Mouse (Mus musculus): ENCODE results near the gene Ankrd33. TPM values are rescaled to one million over a fixed set of nuclear protein-coding genes. Genes with fewer than 3 reads are reported as not detected.

The Ankrd33 gene
- polyA plus RNA-seq, 1 experiment = not detected

DNA sequence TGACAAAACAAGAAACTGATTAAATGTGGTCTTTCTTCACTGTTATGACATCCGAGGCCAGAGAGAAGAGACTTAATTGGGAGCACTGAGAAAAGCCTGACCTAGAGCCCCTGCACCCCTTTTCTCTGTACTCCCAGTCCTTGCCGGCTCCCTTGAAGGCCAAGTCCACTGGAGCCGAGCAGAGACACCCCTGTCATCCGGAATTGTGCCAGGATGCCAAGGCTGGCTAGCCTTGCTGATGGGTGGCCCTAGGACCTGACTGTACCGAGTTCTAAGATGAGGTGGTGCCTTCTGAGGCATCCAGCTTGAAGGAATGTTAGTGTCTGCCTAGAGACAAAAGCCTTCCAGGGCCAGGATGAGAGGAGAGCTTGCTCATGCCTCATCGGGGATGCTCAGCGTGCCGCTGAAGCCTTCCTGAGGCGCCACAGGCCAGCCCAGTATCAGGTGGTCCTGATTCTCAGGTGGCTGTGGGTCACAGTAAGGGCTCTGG, 35.5 kb upstream of the Ankrd33 start:
- H3K27ac ChIP-seq (ENCODE audit: control insufficient read depth, insufficient read depth, low read depth, low read length, poor library complexity) = no peak overlapping the region
- WGBS = 81% methylated on average over 9 of the region's 9 CpGs
- no peak overlapping the region for H3K4me3 ChIP-seq (replicated peaks; ENCODE audit: control insufficient read depth, low read depth, low read length)
- H3K4me1 ChIP-seq (ENCODE audit: control insufficient read depth, insufficient read depth, low read length) = no peaks in the 10 kb centered on the region; the same call in 1 of the 2 replicates
- TF ChIP-seq CTCF (IDR thresholded peaks at IDR 0.05; ENCODE audit: control insufficient read depth, insufficient read depth, low read length) (no peak), POLR2A (IDR thresholded peaks at IDR 0.05; ENCODE audit: borderline replicate concordance, control insufficient read depth, low read depth, low read length) (no peak)

DNA sequence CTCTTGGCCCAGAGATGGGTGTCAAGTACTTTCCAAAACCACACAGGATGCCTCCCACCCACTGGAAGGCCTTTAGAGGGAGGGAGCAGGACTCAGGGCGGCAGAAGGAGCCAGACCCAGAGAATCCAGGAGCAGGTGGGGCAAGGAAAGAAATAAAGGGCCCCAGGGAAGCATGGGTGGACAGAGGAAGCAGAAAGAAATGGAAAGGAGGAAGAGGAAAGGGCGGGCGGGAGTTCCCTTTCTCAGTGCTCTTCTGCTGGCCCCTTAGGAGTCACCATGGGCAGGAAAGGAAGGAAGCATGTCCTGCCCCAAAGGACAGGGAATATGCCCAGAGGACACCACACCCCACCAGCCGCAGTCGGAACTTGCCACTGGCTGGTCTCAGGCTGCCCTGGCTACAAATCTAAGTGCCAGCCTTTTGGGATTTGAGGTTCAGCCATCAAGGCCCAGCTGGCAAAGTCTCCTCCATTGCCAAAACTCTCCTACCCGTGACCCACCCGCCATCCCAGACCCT, 34.5 kb upstream of the Ankrd33 start:
- no peak overlapping the region for H3K4me3 ChIP-seq (replicated peaks; ENCODE audit: control insufficient read depth, low read depth, low read length)
- WGBS = 49% methylated on average over 7 of the region's 7 CpGs
- no peaks in the 10 kb centered on the region; the same call in 1 of the 2 replicates for H3K4me1 ChIP-seq (ENCODE audit: control insufficient read depth, insufficient read depth, low read length)
- TF ChIP-seq POLR2A (IDR thresholded peaks at IDR 0.05; ENCODE audit: borderline replicate concordance, control insufficient read depth, low read depth, low read length) = no peak
- no peak overlapping the region for H3K27ac ChIP-seq (ENCODE audit: control insufficient read depth, insufficient read depth, low read depth, low read length, poor library complexity)

DNA sequence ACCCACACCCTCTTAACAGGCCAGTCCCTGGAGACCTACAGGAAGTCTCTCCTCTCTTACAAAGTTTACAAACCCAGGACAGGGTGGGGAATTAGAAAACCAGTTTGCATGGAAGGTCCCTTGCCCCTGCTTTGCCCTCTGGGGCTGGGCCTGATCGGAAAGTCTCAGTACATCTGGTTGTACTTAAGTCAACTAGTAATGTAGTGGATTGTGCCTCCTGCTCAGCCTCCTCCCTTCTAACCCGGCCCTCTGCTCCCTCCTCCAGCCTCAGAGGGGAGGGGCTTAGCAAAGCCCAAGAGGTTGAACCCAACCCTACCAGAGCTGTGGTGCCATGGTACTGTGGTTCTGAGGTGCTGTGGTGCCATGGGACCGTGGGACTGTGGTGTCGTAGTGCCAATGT, 33.3 kb upstream of the Ankrd33 start:
- TF ChIP-seq CTCF (IDR thresholded peaks at IDR 0.05; ENCODE audit: control insufficient read depth, insufficient read depth, low read length) (no peak), POLR2A (IDR thresholded peaks at IDR 0.05; ENCODE audit: borderline replicate concordance, control insufficient read depth, low read depth, low read length) (no peak)
- H3K4me3 ChIP-seq (replicated peaks; ENCODE audit: control insufficient read depth, low read depth, low read length) = no peak overlapping the region
- no peak overlapping the region; the same call in 1 of the 2 replicates for H3K27ac ChIP-seq (ENCODE audit: control insufficient read depth, insufficient read depth, low read depth, low read length, poor library complexity)
- H3K4me1 ChIP-seq (ENCODE audit: control insufficient read depth, insufficient read depth, low read length) = no peaks in the 10 kb centered on the region; the same call in 1 of the 2 replicates
- WGBS = 71% methylated on average over 4 of the region's 4 CpGs

DNA sequence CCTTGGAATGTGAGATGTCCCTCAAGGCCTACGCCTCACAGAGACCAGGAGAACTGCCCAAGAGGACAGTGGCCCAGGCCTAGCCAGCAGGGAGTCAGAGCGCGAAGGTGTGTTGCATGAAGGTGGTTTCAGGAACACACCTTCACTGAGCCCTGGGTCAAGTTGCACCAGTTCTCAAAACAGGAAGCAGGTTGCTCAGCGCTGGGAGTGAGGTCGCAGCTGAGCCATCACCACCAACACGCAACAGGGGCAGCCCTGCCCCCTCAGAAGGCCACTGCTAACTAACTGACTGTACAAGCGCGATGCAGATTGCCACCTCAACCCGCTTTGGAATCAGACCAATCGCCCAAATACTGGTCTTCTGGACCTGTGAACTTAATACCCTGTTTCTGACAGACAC, 31.1 kb upstream of the Ankrd33 start:
- Histone ChIP-seq H3K4me1 (ENCODE audit: control insufficient read depth, insufficient read depth, low read length) (no peaks in the 10 kb centered on the region; the same call in 1 of the 2 replicates), H3K27ac (ENCODE audit: control insufficient read depth, insufficient read depth, low read depth, low read length, poor library complexity) (no peak overlapping the region), H3K4me3 (replicated peaks; ENCODE audit: control insufficient read depth, low read depth, low read length) (no peak overlapping the region)
- 22% methylated on average over 10 of the region's 10 CpGs for WGBS
- TF ChIP-seq CTCF (IDR thresholded peaks at IDR 0.05; ENCODE audit: control insufficient read depth, insufficient read depth, low read length) = no peak
- no peak for TF ChIP-seq POLR2A (IDR thresholded peaks at IDR 0.05; ENCODE audit: borderline replicate concordance, control insufficient read depth, low read depth, low read length)

DNA sequence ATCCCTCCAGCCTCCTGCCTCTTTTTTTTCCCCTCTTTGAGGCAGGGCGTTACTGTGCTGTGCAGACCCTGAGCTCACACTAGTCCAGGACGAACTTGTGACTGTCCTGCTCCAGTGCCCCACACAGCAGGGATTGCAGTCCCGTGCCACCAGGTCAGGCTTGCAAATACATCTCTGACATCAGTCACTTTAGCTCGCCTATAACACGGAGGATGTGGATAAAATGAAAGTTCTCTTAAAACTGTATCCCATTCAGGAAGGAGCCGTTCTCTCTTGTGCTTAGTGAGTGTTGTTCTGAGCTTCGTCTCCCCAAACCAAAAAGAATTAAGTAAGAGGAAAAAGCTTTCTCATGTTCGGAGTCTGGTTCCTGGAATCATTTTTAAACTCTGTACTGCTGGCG, 29.1 kb upstream of the Ankrd33 start:
- WGBS = 53% methylated on average over 9 of the region's 9 CpGs
- no peak overlapping the region for H3K4me3 ChIP-seq (replicated peaks; ENCODE audit: control insufficient read depth, low read depth, low read length)
- no peaks in the 10 kb centered on the region; the same call in 1 of the 2 replicates for H3K4me1 ChIP-seq (ENCODE audit: control insufficient read depth, insufficient read depth, low read length)
- H3K27ac ChIP-seq (ENCODE audit: control insufficient read depth, insufficient read depth, low read depth, low read length, poor library complexity) = no peak overlapping the region
- no peak for TF ChIP-seq CTCF (IDR thresholded peaks at IDR 0.05; ENCODE audit: control insufficient read depth, insufficient read depth, low read length)
- no peak for TF ChIP-seq POLR2A (IDR thresholded peaks at IDR 0.05; ENCODE audit: borderline replicate concordance, control insufficient read depth, low read depth, low read length)

DNA sequence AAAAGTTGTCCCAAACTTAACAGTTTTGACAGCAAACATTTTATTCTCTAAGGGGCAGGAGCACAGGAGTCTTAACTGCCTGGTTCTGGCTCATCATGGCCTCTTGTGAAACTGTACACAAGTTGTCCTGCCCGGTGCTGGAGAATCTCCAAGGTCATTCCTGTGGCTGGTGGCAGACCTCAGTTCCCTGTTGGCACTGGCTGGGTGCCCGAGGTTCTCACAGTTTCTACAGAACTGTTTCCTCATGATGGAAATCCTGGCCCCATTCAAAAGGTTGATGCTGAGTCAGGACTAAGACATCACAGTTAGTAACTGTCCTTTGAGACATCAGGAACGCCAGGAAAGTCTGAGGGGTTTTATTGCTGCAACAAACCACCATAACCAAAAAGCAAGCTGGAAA, 28.6 kb upstream of the Ankrd33 start:
- Histone ChIP-seq H3K27ac (ENCODE audit: control insufficient read depth, insufficient read depth, low read depth, low read length, poor library complexity) (no peak overlapping the region), H3K4me3 (replicated peaks; ENCODE audit: control insufficient read depth, low read depth, low read length) (no peak overlapping the region), H3K4me1 (ENCODE audit: control insufficient read depth, insufficient read depth, low read length) (no peaks in the 10 kb centered on the region; the same call in 1 of the 2 replicates)
- TF ChIP-seq POLR2A (IDR thresholded peaks at IDR 0.05; ENCODE audit: borderline replicate concordance, control insufficient read depth, low read depth, low read length) = no peak
- no peak for TF ChIP-seq CTCF (IDR thresholded peaks at IDR 0.05; ENCODE audit: control insufficient read depth, insufficient read depth, low read length)
- WGBS = 7% methylated on average over 3 of the region's 3 CpGs

DNA sequence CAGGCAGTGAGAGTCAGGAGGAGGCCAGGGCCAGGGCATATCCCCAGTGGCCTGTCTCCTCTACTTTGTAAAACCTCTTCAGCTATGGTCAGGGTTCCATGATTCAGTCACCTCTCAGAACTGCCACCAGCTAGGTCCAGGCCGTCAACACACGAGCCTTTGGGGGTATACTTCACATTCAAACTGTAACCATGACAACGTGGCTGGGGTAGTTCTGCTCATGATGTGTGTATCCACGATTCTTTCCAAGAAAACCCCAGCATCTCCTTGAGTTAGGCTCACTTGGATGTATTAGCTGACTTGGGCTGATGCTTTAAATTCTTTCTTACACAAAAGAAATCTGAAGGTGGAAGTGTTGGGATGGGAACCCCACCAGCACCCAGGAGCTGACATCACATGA, 27.3 kb upstream of the Ankrd33 start:
- H3K4me3 ChIP-seq (replicated peaks; ENCODE audit: control insufficient read depth, low read depth, low read length) = no peak overlapping the region
- no peak overlapping the region for H3K27ac ChIP-seq (ENCODE audit: control insufficient read depth, insufficient read depth, low read depth, low read length, poor library complexity)
- TF ChIP-seq POLR2A (IDR thresholded peaks at IDR 0.05; ENCODE audit: borderline replicate concordance, control insufficient read depth, low read depth, low read length) = no peak
- no peak for TF ChIP-seq CTCF (IDR thresholded peaks at IDR 0.05; ENCODE audit: control insufficient read depth, insufficient read depth, low read length)
- WGBS = 74% methylated on average over 4 of the region's 4 CpGs
- no peaks in the 10 kb centered on the region; the same call in 1 of the 2 replicates for H3K4me1 ChIP-seq (ENCODE audit: control insufficient read depth, insufficient read depth, low read length)

DNA sequence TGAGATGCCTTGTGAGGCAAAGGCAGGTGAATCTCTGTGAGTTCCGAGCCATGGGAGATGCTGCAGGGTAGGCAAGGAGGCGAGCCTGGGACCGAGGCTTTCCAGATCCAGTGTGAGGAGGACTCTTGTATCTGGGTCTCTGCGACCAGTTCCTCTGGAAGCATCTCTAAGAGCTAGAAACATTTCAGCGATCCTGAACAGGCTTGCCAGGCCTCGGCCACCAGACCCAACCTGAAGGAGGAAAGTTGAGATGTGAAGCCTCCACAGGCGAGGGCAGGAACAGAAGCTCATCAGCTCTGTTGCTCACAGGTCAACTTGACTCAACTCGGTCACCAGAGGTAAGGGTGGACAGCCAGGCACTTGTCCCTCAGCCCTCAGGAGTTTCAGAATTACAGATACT, 24.0 kb upstream of the Ankrd33 start:
- Histone ChIP-seq H3K4me3 (replicated peaks; ENCODE audit: control insufficient read depth, low read depth, low read length) (no peak overlapping the region), H3K4me1 (ENCODE audit: control insufficient read depth, insufficient read depth, low read length) (no peaks in the 10 kb centered on the region; the same call in 1 of the 2 replicates), H3K27ac (ENCODE audit: control insufficient read depth, insufficient read depth, low read depth, low read length, poor library complexity) (no peak overlapping the region)
- 75% methylated on average over 8 of the region's 8 CpGs for WGBS
- TF ChIP-seq POLR2A (IDR thresholded peaks at IDR 0.05; ENCODE audit: borderline replicate concordance, control insufficient read depth, low read depth, low read length) = no peak
- no peak for TF ChIP-seq CTCF (IDR thresholded peaks at IDR 0.05; ENCODE audit: control insufficient read depth, insufficient read depth, low read length)
